In the genomic region with DNA sequence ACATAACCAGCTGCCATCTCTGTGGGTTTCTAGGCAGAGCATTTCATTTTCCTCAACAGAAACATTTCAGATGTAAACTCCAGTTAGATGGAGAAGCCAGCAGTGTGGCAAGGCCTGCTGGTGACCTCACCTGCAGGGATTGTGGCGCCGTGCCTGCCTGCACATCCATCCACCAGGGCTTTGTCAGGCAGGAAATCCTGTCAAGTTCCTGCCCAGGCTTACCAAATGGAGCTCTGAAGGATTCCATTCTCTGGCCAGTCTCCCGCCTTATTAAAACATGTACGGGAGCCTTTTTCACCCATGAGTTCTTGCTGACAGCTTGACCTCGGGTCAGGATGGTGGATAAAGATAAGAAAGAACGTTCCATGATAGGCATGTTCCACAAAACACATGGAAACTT, we compare ENCODE assay signal across 12 mouse cellular contexts. TPM values are rescaled to one million over a fixed set of nuclear protein-coding genes. Genes with fewer than 3 reads are reported as not detected.
DNase-seq lines count a peak whose midpoint lies in the region; ATAC-seq and TF ChIP-seq lines count a peak whose summit lies in the region.
"Had no signal": no experiment of that assay in that cellular context is flagged by ENCODE, and none has a peak within 500 bp of the region (broad histone marks: within the 10 kb centered on the region; RNA-seq: fewer than 3 reads in every experiment).

No protein-coding gene starts in this region.

- H3K9me3 ChIP-seq in intestine, embryonic 15.5 days = no peaks in the 10 kb centered on the region
- H3K9me3 ChIP-seq in intestine, postnatal 0 days (ENCODE audit: control insufficient read depth) = no peaks in the 10 kb centered on the region
- no peaks in the 10 kb centered on the region for H3K9me3 ChIP-seq in stomach, embryonic 16.5 days (replicated peaks; ENCODE audit: control insufficient read depth, low read length)
- H3K9me3 ChIP-seq: forebrain, embryonic 12.5 days; hindbrain, embryonic 13.5 days; limb, embryonic 12.5 days had no signal

- intact Hi-C loops in heart, postnatal 14 days (cut with DNase I) = no loop called here

- TF ChIP-seq CTCF in intestine, postnatal 0 days (IDR thresholded peaks at IDR 0.05; ENCODE audit: low read depth) = no peak

- H3K4me2 ChIP-seq in intestine, embryonic 15.5 days (replicated peaks) = no peak overlapping the region
- no peak overlapping the region for H3K4me2 ChIP-seq in intestine, postnatal 0 days (replicated peaks; ENCODE audit: low read depth)
- H3K4me2 ChIP-seq in stomach, embryonic 16.5 days (ENCODE audit: low read depth, low read length) = no peak overlapping the region
- H3K4me2 ChIP-seq: forebrain, embryonic 12.5 days; hindbrain, embryonic 13.5 days; limb, embryonic 12.5 days had no signal

- H3K9ac ChIP-seq in intestine, embryonic 15.5 days = no peak overlapping the region
- H3K9ac ChIP-seq in intestine, postnatal 0 days (ENCODE audit: low read depth, low read length) = no peak overlapping the region
- H3K9ac ChIP-seq in stomach, embryonic 16.5 days (ENCODE audit: low read length) = no peak overlapping the region
- H3K9ac ChIP-seq: forebrain, embryonic 12.5 days; hindbrain, embryonic 13.5 days; limb, embryonic 12.5 days had no signal

- WGBS in intestine, embryonic 15.5 days = 64% methylated on average over 6 of the region's 6 CpGs
- 50% methylated on average over 6 of the region's 6 CpGs for whole genome bisulfite sequencing in intestine, postnatal 0 days
- 48% methylated on average over 6 of the region's 6 CpGs for WGBS in stomach, embryonic 16.5 days

- ATAC-seq in intestine, embryonic 15.5 days = peak; percentile 33; the same call in 1 of the 2 replicates
- no peak for ATAC-seq in intestine, postnatal 0 days
- peak; percentile 50; the same call in 1 of the 2 replicates for ATAC-seq in stomach, embryonic 16.5 days (ENCODE audit: insufficient read depth, low FRiP score)

- no peaks in the 10 kb centered on the region for H3K27me3 ChIP-seq in intestine, embryonic 15.5 days (replicated peaks)
- H3K27me3 ChIP-seq in intestine, postnatal 0 days (replicated peaks; ENCODE audit: control insufficient read depth, insufficient read depth, low read length) = no peaks in the 10 kb centered on the region
- H3K27me3 ChIP-seq in stomach, embryonic 16.5 days (ENCODE audit: control insufficient read depth, insufficient read depth, low read length) = no peaks in the 10 kb centered on the region
- H3K27me3 ChIP-seq: CH12.LX; forebrain, embryonic 12.5 days; hindbrain, embryonic 13.5 days; limb, embryonic 12.5 days had no signal

- H3K4me1 ChIP-seq in intestine, embryonic 15.5 days (replicated peaks) = peaks cover 9% of the 10 kb centered on the region; the same call in 1 of the 2 replicates
- H3K4me1 ChIP-seq in intestine, postnatal 0 days (replicated peaks; ENCODE audit: control insufficient read depth, insufficient read depth, low read length) = peaks cover 9% of the 10 kb centered on the region; the same call in 1 of the 2 replicates
- H3K4me1 ChIP-seq in stomach, embryonic 16.5 days (ENCODE audit: control insufficient read depth, insufficient read depth, low read length) = peaks cover 4% of the 10 kb centered on the region; the same call in 1 of the 2 replicates
- H3K4me1 ChIP-seq: forebrain, embryonic 12.5 days; hindbrain, embryonic 13.5 days; limb, embryonic 12.5 days had no signal

- H3K36me3 ChIP-seq in intestine, embryonic 15.5 days = no peaks in the 10 kb centered on the region
- no peaks in the 10 kb centered on the region for H3K36me3 ChIP-seq in intestine, postnatal 0 days (ENCODE audit: control insufficient read depth, insufficient read depth)
- no peaks in the 10 kb centered on the region for H3K36me3 ChIP-seq in stomach, embryonic 16.5 days (ENCODE audit: control insufficient read depth, insufficient read depth, low read length)
- H3K36me3 ChIP-seq: forebrain, embryonic 12.5 days; hindbrain, embryonic 13.5 days; limb, embryonic 12.5 days had no signal

- DNase-seq in heart, postnatal 14 days = peak; percentile 28 to 33
- DNase-seq in kidney, postnatal 14 days = peak; percentile 81
- no peak for DNase-seq in right cerebral cortex, adult 2 months (ENCODE audit: low spot score in 2 of 2)
- no peak for DNase-seq in spleen, adult 18-20 months
- DNase-seq in cerebellum, adult 9-11 months = no peak

- H3K4me3 ChIP-seq in intestine, embryonic 15.5 days (replicated peaks) = no peak overlapping the region
- H3K4me3 ChIP-seq in intestine, postnatal 0 days (ENCODE audit: low read depth, low read length) = no peak overlapping the region
- H3K4me3 ChIP-seq in stomach, embryonic 16.5 days (replicated peaks; ENCODE audit: low read length) = no peak overlapping the region
- H3K4me3 ChIP-seq: forebrain, embryonic 12.5 days; hindbrain, embryonic 13.5 days; limb, embryonic 12.5 days had no signal

- no peak overlapping the region for H3K27ac ChIP-seq in intestine, embryonic 15.5 days
- H3K27ac ChIP-seq in intestine, postnatal 0 days (ENCODE audit: low read depth, low read length) = no peak overlapping the region
- no peak overlapping the region for H3K27ac ChIP-seq in stomach, embryonic 16.5 days (ENCODE audit: low read length)
- H3K27ac ChIP-seq: forebrain, embryonic 12.5 days; hindbrain, embryonic 13.5 days; limb, embryonic 12.5 days had no signal

RNA-seq across cellular contexts. Expression of gene Arhgef26, which starts 36.7 kb away (rescaled TPM):
- polyA plus RNA-seq in intestine, embryonic 15.5 days (2015; fragmentation: Nextera tagmentation; extraction: Ambion mirVana) = 15.3 and 16.7 TPM in 2 replicates
- polyA plus RNA-seq in intestine, postnatal 0 days (2015; fragmentation: Nextera tagmentation; extraction: Ambion mirVana) = 13.0 and 15.7 TPM in 2 replicates
- total RNA-seq in heart, postnatal 14 days (2021) = 1 to 10 TPM; 2.9 to 3.4 TPM
- polyA plus RNA-seq in stomach, embryonic 16.5 days (2015; fragmentation: Nextera tagmentation; extraction: Ambion mirVana) = 10.4 and 12.2 TPM in 2 replicates

Comparison
In these comparisons a context has a peak if more than half of its experiments do, and no peak if none do; other contexts are left out.
1. DNase-seq: peak in heart, postnatal 14 days (2 of 2) and kidney, postnatal 14 days (single experiment); none in right cerebral cortex, adult 2 months (0 of 2), spleen, adult 18-20 months (0 of 2) and cerebellum, adult 9-11 months (single experiment).